Mouse (Mus musculus): ENCODE results near the gene Bdkrb1.

- TF ChIP-seq CTCF (IDR thresholded peaks at IDR 0.05; ENCODE audit: low read depth, low read length): no peak
- TF ChIP-seq TAL1 (conservative IDR thresholded peaks at IDR 0.05; ENCODE audit: low read depth, low read length): no peak
Measured at GRCm38 (mm10) chr12:105580490-105580889, 22.4 kb upstream of the Bdkrb1 start.
